Mouse (Mus musculus) limb, embryonic 11.5 days (tissue): ENCODE results near the gene Ctcfl. TPM values are rescaled to one million over a fixed set of nuclear protein-coding genes. Genes with fewer than 3 reads are reported as not detected.

Source experiments
- ATAC-seq: fragments of 200-750 bp; cut with Nextera tagmentation; 2 replicates; pipeline ENCODE4 v1.8.0; 2017; ENCODE audit warnings: low read depth; ENCODE audit not compliant: insufficient number of reproducible peaks, low FRiP score, low TSS enrichment
- DNase-seq: peaks from one replicate; pipeline ENCODE4 v3.0.0-alpha.2; 2015; ENCODE audit warnings: low spot score
- H3K27ac ChIP-seq: fragments of 300-500 bp; sonication (generic); replicated peaks from 2 replicates; pipeline ENCODE4 v1.5.1; 2014; ENCODE audit warnings: low read depth, mild to moderate bottlenecking, low read length
- H3K27me3 ChIP-seq: fragments of 300-500 bp; sonication (generic); 2 replicates; pipeline ENCODE4 v1.6.1; 2014; ENCODE audit warnings: mild to moderate bottlenecking, low read length, mixed read lengths; ENCODE audit not compliant: control insufficient read depth, insufficient read depth
- H3K36me3 ChIP-seq: fragments of 300-500 bp; sonication (generic); 2 replicates; pipeline ENCODE4 v1.6.1; 2014; ENCODE audit warnings: mild to moderate bottlenecking, low read length, moderate library complexity, mixed read lengths; ENCODE audit not compliant: control insufficient read depth, insufficient read depth
- H3K4me1 ChIP-seq: fragments of 300-500 bp; sonication (generic); 2 replicates; pipeline ENCODE4 v1.6.1; 2014; ENCODE audit warnings: low read length, mixed read lengths; ENCODE audit not compliant: control insufficient read depth, insufficient read depth
- H3K4me2 ChIP-seq: fragments of 300-500 bp; sonication (generic); 2 replicates; pipeline ENCODE4 v1.6.1; 2014; ENCODE audit warnings: low read depth, mild to moderate bottlenecking, moderate library complexity; ENCODE audit not compliant: severe bottlenecking
- H3K4me3 ChIP-seq: fragments of 300-500 bp; sonication (generic); 2 replicates; pipeline ENCODE4 v1.5.1; 2014; ENCODE audit warnings: low read depth, low read length
- H3K9ac ChIP-seq: fragments of 300-500 bp; sonication (generic); 2 replicates; pipeline ENCODE4 v1.6.1; 2014; ENCODE audit warnings: mild to moderate bottlenecking, low read length
- H3K9me3 ChIP-seq: fragments of 300-500 bp; sonication (generic); 2 replicates; pipeline ENCODE4 v1.6.1; 2016; ENCODE audit warnings: low read length; ENCODE audit not compliant: control insufficient read depth
- WGBS: fragments of 180-500 bp; shearing (Covaris S2); extraction: QIAGEN DNeasy Blood & Tissue Kit; methylation state at CpG from one replicate; pipeline ENCODE4 v1.1.7; 2014; 5-methylcytosine and 5-hydroxymethylcytosine counted together
- polyA plus RNA-seq: library from polyadenylated mRNA; unstranded; fragments of >200 nt; fragmentation: Nextera tagmentation; extraction: Ambion mirVana; gene quantifications from 2 replicates; pipeline ENCODE4 v1.2.1, GENCODE M21; 2014

The Ctcfl gene
- polyA plus RNA-seq, 1 experiment from 2014 or later = 0.11 TPM

DNA sequence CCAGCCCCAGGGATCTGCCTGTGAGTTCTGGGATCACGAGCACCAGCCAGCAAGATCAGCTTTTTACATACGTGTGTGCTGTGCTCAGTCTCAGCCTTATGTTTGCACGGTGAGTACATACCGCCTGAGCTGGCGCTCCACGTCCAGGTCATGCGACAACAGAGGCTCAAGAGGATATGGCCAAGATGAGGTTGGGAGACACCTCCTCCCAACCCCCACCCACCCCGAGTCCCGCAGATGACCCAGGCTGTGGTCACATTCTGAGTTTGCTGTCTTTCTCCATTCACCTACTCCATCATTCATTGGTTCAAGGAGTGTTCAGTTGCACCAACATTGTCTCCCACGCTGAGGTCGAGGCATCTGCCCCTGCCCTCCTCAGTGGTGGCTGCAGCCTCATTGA, 34.5 kb downstream of the Ctcfl start:
- Histone ChIP-seq H3K36me3 (no peaks in the 10 kb centered on the region), H3K4me3 (no peak overlapping the region), H3K4me2 (no peak overlapping the region), H3K9me3 (no peaks in the 10 kb centered on the region), H3K9ac (no peak overlapping the region), H3K27me3 (no peaks in the 10 kb centered on the region), H3K27ac (no peak overlapping the region), H3K4me1 (no peaks in the 10 kb centered on the region)
- no peak for ATAC-seq
- WGBS = 90% methylated on average over 11 of the region's 11 CpGs
- DNase-seq = no peak

DNA sequence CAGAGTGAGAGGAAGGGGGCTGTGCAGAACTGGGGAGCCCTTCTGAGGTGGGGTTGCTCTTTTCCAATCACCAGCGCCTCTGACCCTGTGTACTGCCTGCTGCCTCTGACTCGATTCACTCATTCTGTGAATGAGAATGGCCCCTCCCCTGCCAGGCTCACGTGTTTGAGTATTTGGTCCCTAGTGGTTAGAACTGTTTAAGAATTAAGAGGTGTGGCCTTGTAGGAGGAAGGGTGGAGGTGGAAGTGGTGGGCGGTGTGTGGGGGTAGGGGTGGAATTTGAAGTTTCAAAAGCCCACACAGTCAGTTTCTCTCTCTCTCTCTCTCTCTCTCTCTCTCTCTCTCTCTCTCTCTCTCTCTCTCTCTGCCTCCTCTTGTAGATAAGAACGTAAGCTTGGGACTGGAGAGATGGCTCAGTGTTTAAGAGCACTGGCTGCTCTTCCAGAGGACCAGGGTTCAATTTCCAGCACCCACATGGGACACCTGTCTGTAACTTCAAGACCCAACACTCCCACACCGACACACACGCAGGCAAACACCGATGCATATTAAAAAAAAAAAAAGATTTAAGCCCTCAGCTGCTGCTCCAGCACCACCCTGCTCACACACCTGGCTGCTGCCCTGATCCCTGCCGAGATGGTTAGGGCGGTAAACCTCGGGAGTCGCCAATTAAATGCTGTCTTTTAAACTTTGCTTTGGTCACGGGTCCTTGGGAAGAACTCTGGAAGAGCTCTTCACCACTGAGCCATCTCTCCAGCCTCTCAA, 35.4 kb downstream of the Ctcfl start:
- Histone ChIP-seq H3K4me1 (no peaks in the 10 kb centered on the region), H3K36me3 (no peaks in the 10 kb centered on the region), H3K4me2 (no peak overlapping the region), H3K4me3 (no peak overlapping the region), H3K9me3 (no peaks in the 10 kb centered on the region), H3K27ac (no peak overlapping the region), H3K27me3 (no peaks in the 10 kb centered on the region), H3K9ac (no peak overlapping the region)
- DNase-seq (peak; percentile 57), ATAC-seq (peak; percentile 26; the same call in 1 of the 2 replicates)
- WGBS = 13% methylated on average over 13 of the region's 13 CpGs

DNA sequence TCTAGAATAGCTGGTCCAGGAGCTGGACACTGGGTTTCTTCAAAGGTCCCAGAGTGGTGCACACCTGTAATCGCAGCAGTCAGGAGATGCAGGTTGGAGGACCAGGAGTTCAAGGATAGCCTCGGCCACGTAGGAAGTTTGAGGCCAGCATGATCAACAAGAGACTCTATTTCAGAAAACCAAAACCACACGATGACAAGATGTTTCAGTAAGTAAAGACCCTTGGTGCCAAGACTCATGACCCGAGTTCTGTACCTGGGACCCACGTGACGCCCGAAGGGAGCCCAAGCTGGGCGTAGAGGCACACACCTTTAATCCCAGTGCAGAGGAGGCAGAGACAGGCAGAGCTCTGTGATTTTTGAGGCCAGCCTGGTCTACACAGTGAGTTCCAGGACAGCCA, 36.2 kb downstream of the Ctcfl start:
- ATAC-seq = no peak

DNA sequence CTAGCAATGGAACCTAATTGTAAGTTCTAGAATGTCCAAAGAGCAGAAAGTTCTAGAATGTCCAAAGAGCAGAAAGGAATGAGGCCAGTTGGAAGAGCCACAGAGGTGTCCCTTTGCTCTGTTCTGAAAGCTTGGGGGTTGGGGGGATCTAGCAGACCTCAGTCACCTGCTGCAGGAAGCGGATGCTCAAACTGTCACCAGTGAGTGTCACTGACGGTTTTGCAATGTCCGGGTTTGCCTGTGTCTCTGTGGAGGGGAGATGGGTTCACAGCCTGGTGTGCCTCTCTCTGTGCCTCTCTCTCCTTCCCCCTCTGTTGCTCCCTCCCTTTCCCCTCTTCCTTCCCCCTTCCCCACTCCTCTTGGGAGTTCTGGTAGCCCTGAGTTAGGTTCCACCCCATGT, 36.6 kb downstream of the Ctcfl start:
- no peak overlapping the region for H3K4me2 ChIP-seq
- WGBS = 79% methylated on average over 3 of the region's 3 CpGs

More for the DNA sequence above, 36.2 kb downstream of the Ctcfl start:
- no peaks in the 10 kb centered on the region for H3K9me3 ChIP-seq
- no peak overlapping the region for H3K4me2 ChIP-seq
- H3K9ac ChIP-seq = no peak overlapping the region
- H3K4me1 ChIP-seq = no peaks in the 10 kb centered on the region
- H3K27ac ChIP-seq = no peak overlapping the region
- 82% methylated on average over 9 of the region's 9 CpGs for WGBS
- DNase-seq = no peak
- H3K4me3 ChIP-seq = no peak overlapping the region
- H3K36me3 ChIP-seq = no peaks in the 10 kb centered on the region
- no peaks in the 10 kb centered on the region for H3K27me3 ChIP-seq

DNA sequence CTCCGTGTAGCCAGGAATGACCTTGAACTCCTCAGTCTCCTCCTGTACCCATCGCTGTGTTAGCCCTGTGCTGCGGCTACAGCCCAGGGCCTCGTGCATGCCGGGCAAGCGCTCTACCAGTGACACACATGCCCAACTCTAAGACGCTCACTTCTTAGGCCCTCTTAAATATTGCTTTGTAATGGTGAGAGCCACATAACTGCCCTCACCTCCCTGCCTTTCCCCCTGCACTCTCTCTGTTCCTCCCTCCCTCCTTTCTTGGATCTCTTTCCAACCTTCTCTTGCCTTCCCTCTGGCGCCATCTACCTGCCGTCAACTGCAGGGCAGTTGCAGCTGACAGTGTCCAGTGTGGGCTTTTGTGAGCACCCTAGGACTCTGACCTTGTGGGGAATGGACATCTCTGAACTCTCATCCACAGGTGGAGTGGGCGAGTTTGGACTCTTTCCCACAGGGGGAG, 38.5 kb downstream of the Ctcfl start:
- peak; percentile 88 for DNase-seq
- Histone ChIP-seq H3K4me2 (no peak overlapping the region), H3K27me3 (no peaks in the 10 kb centered on the region), H3K9me3 (no peaks in the 10 kb centered on the region), H3K4me3 (no peak overlapping the region), H3K4me1 (no peaks in the 10 kb centered on the region), H3K9ac (no peak overlapping the region), H3K27ac (no peak overlapping the region), H3K36me3 (no peaks in the 10 kb centered on the region)
- ATAC-seq = peak; percentile 45
- 30% methylated on average over 10 of the region's 10 CpGs for WGBS

More for the DNA sequence above, 36.6 kb downstream of the Ctcfl start:
- H3K27ac ChIP-seq = no peak overlapping the region
- no peaks in the 10 kb centered on the region for H3K4me1 ChIP-seq
- no peak overlapping the region for H3K4me3 ChIP-seq
- ATAC-seq (no peak), DNase-seq (no peak)
- no peak overlapping the region for H3K9ac ChIP-seq
- no peaks in the 10 kb centered on the region for H3K27me3 ChIP-seq
- H3K36me3 ChIP-seq = no peaks in the 10 kb centered on the region
- H3K9me3 ChIP-seq = no peaks in the 10 kb centered on the region

DNA sequence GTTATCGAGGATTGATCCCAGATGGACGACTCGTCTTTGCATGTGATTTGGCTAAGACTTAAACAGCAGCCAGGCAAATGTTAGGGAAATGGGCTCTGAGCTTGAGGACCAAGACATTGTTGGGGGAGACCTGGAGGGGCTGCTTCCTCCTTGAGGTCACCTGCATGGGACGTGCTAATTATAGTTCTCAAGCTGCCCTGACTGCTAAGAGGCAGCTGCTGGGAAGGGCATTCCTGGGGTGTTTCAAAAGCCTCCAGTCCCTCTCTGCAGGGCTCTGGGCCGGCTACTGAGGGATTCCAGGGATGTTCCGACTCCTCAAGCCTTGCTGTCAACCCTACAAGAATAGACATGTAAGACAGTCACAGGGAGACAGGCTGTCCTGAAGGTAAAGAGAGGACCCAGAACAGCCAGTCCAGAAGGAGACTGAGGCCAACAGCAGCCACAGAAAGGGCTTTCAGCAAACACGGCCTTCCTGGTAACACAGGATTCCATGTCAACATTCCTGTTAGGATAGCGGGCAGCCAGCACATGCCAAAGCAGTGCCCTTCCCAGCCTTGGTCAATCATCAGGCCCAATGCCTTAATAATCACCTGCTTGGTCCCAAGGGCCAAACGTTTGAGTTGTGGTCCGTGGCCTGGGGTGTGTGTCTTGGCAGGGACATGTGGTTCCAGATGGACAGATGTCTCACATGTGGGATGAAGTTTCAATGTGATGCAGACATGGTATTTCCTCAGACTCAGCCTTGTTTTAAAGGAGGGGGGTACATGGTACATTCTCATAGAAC, 39.4 kb downstream of the Ctcfl start:
- 56% methylated on average over 10 of the region's 10 CpGs for WGBS
- Histone ChIP-seq H3K4me3 (no peak overlapping the region), H3K9me3 (no peaks in the 10 kb centered on the region), H3K27me3 (no peaks in the 10 kb centered on the region), H3K36me3 (no peaks in the 10 kb centered on the region), H3K9ac (no peak overlapping the region), H3K27ac (no peak overlapping the region), H3K4me2 (no peak overlapping the region), H3K4me1 (no peaks in the 10 kb centered on the region)
- no peak for DNase-seq
- ATAC-seq = no peak

DNA sequence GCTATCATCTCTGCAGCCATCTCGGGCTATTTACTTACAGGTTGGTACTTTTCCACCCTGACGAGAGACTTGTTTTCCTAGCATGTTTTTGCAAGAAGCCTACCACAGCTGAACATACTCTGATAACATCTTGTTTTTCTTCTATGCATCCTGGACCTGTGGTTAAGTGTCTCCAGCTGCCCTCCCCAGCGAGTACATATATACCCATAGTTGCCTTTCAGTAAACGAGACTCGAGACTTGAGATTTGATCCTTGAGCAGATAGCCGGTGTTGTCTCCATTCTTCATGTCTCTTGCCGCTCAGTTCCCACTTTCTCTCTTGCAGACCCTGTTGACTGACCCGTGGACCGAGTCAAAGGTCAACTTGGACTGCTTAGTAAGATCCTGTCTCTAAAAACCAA, 42.4 kb downstream of the Ctcfl start:
- Histone ChIP-seq H3K4me1 (no peaks in the 10 kb centered on the region), H3K36me3 (no peaks in the 10 kb centered on the region), H3K27me3 (no peaks in the 10 kb centered on the region), H3K4me2 (no peak overlapping the region), H3K27ac (no peak overlapping the region), H3K9me3 (no peaks in the 10 kb centered on the region), H3K4me3 (no peak overlapping the region), H3K9ac (no peak overlapping the region)
- WGBS = 87% methylated on average over 9 of the region's 9 CpGs
- ATAC-seq = no peak
- DNase-seq = no peak

DNA sequence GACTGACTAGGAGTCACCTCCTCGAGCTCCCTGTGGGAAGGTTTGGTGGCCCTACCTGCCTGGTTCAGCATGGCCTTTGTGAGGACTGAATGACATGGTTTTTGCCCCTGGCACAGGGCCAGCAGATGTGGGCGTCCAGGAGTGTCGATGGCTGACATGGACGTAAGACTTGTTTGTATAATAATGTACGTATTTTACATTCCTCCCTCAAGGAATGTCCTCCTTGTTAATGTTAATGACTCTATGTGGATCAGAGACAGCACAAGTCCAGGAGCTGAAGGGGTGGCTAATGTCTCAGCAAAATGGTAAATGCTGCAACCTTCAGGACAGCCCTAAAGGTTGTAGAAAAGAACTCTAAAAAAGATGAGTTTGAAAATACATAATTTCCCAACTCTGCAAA, 45.7 kb downstream of the Ctcfl start:
- H3K36me3 ChIP-seq = no peaks in the 10 kb centered on the region
- H3K4me2 ChIP-seq = no peak overlapping the region
- WGBS = 81% methylated on average over 5 of the region's 5 CpGs
- ATAC-seq (no peak), DNase-seq (no peak)
- no peak overlapping the region for H3K27ac ChIP-seq
- no peak overlapping the region for H3K9ac ChIP-seq
- no peaks in the 10 kb centered on the region for H3K4me1 ChIP-seq
- H3K9me3 ChIP-seq = no peaks in the 10 kb centered on the region
- H3K27me3 ChIP-seq = no peaks in the 10 kb centered on the region
- no peak overlapping the region for H3K4me3 ChIP-seq
